Mouse (Mus musculus) hindbrain, embryonic 16.5 days (tissue): ENCODE data around the gene 9530053A07Rik. TPM values are rescaled to one million over a fixed set of nuclear protein-coding genes. Genes with fewer than 3 reads are reported as not detected.

ENCODE experiments used
- ATAC-seq: fragments of 200-750 bp; cut with Nextera tagmentation; 2 replicates; pipeline ENCODE4 v1.8.0; 2017; ENCODE audit warnings: moderate TSS enrichment, moderate library complexity
- H3K27ac ChIP-seq: fragments of 300-500 bp; sonication (generic); 2 replicates; pipeline ENCODE4 v1.5.1; 2014; ENCODE audit warnings: low read depth, mild to moderate bottlenecking, control low read depth, low read length, moderate library complexity
- H3K27me3 ChIP-seq: fragments of 300-500 bp; sonication (generic); replicated peaks from 2 replicates; pipeline ENCODE4 v1.6.1; 2014; ENCODE audit warnings: low read length; ENCODE audit not compliant: control insufficient read depth, insufficient read depth
- H3K36me3 ChIP-seq: fragments of 300-500 bp; sonication (generic); 2 replicates; pipeline ENCODE4 v1.6.1; 2014; ENCODE audit warnings: mild to moderate bottlenecking, low read length, moderate library complexity, mixed read lengths; ENCODE audit not compliant: control insufficient read depth, insufficient read depth
- H3K4me1 ChIP-seq: fragments of 300-500 bp; sonication (generic); 2 replicates; pipeline ENCODE4 v1.6.1; 2014; ENCODE audit warnings: low read depth, low read length; ENCODE audit not compliant: control insufficient read depth, insufficient read depth
- H3K4me2 ChIP-seq: fragments of 300-500 bp; sonication (generic); 2 replicates; pipeline ENCODE4 v1.6.1; 2014; ENCODE audit warnings: mild to moderate bottlenecking, low read length, control low read depth, moderate library complexity
- H3K4me3 ChIP-seq: fragments of 300-500 bp; sonication (generic); 2 replicates; pipeline ENCODE4 v1.5.1; 2014; ENCODE audit warnings: mild to moderate bottlenecking, low read length, control low read depth, moderate library complexity
- H3K9ac ChIP-seq: fragments of 300-500 bp; sonication (generic); 2 replicates; pipeline ENCODE4 v1.6.1; 2014; ENCODE audit warnings: low read depth, mild to moderate bottlenecking, control low read depth, low read length, moderate library complexity
- H3K9me3 ChIP-seq: fragments of 300-500 bp; sonication (generic); 2 replicates; pipeline ENCODE4 v1.6.1; 2014; ENCODE audit warnings: mild to moderate bottlenecking, low read length, moderate library complexity; ENCODE audit not compliant: control insufficient read depth
- WGBS: fragments of 180-500 bp; shearing (Covaris S2); extraction: QIAGEN DNeasy Blood & Tissue Kit; methylation state at CpG from one replicate; pipeline ENCODE4 v1.1.7; 2014; 5-methylcytosine and 5-hydroxymethylcytosine counted together
- polyA plus RNA-seq: library from polyadenylated mRNA; unstranded; fragments of >200 nt; fragmentation: Nextera tagmentation; extraction: Ambion mirVana; gene quantifications from 2 replicates; pipeline ENCODE4 v1.2.1, GENCODE M21; 2015

9530053A07Rik gene
- polyA plus RNA-seq, 1 experiment from 2014 or later, result 0.13 TPM

- WGBS, result 98% methylated on average over 22 of the region's 22 CpGs
- Histone ChIP-seq H3K4me1 (peaks cover 12% of the 10 kb centered on the region), H3K9ac (no peak overlapping the region), H3K27me3 (no peaks in the 10 kb centered on the region), H3K9me3 (no peaks in the 10 kb centered on the region), H3K4me3 (no peak overlapping the region), H3K27ac (no peak overlapping the region), H3K36me3 (peaks cover 63% of the 10 kb centered on the region), H3K4me2 (no peak overlapping the region)
- ATAC-seq, result no peak
Measured at GRCm38 (mm10) chr7:28182320-28182719, 53.1 kb downstream of the 9530053A07Rik start.

GRCm38 (mm10) chr7:28185884-28186283 is 56.6 kb downstream of the 9530053A07Rik start:
- Histone ChIP-seq H3K27ac (no peak overlapping the region), H3K36me3 (peaks cover 85% of the 10 kb centered on the region), H3K27me3 (no peaks in the 10 kb centered on the region), H3K9me3 (no peaks in the 10 kb centered on the region), H3K4me1 (peaks cover 7% of the 10 kb centered on the region), H3K9ac (no peak overlapping the region), H3K4me2 (no peak overlapping the region), H3K4me3 (no peak overlapping the region)
- WGBS, result 91% methylated on average over 14 of the region's 14 CpGs
- peak; percentile 24; the same call in 1 of the 2 replicates for ATAC-seq

GRCm38 (mm10) chr7:28186631-28187030 is 57.4 kb downstream of the 9530053A07Rik start:
- H3K27ac ChIP-seq, result no peak overlapping the region
- WGBS, result 92% methylated on average over 8 of the region's 8 CpGs
- H3K9me3 ChIP-seq, result no peaks in the 10 kb centered on the region
- H3K4me2 ChIP-seq, result no peak overlapping the region
- H3K27me3 ChIP-seq, result no peaks in the 10 kb centered on the region
- peaks cover 82% of the 10 kb centered on the region for H3K36me3 ChIP-seq
- no peaks in the 10 kb centered on the region for H3K4me1 ChIP-seq
- no peak overlapping the region for H3K9ac ChIP-seq
- ATAC-seq, result no peak
- no peak overlapping the region for H3K4me3 ChIP-seq

GRCm38 (mm10) chr7:28191489-28191888 is 62.2 kb downstream of the 9530053A07Rik start:
- no peak overlapping the region for H3K4me3 ChIP-seq
- H3K36me3 ChIP-seq, result peaks cover 43% of the 10 kb centered on the region
- no peak overlapping the region for H3K27ac ChIP-seq
- no peaks in the 10 kb centered on the region for H3K27me3 ChIP-seq
- ATAC-seq, result no peak
- no peak overlapping the region for H3K4me2 ChIP-seq
- H3K4me1 ChIP-seq, result no peaks in the 10 kb centered on the region
- no peaks in the 10 kb centered on the region for H3K9me3 ChIP-seq
- WGBS, result over 99% methylated on average over 3 of the region's 3 CpGs
- H3K9ac ChIP-seq, result no peak overlapping the region

- H3K27ac ChIP-seq, result no peak overlapping the region
- H3K9ac ChIP-seq, result no peak overlapping the region
- WGBS, result 100% methylated on average over 1 of the region's 1 CpGs
- H3K9me3 ChIP-seq, result no peaks in the 10 kb centered on the region
- no peaks in the 10 kb centered on the region for H3K4me1 ChIP-seq
- no peak for ATAC-seq
- H3K4me2 ChIP-seq, result no peak overlapping the region
- H3K4me3 ChIP-seq, result no peak overlapping the region
- no peaks in the 10 kb centered on the region for H3K27me3 ChIP-seq
- H3K36me3 ChIP-seq, result peaks cover 38% of the 10 kb centered on the region
Measured at GRCm38 (mm10) chr7:28191903-28192302, 62.6 kb downstream of the 9530053A07Rik start.

- H3K4me3 ChIP-seq, result no peak overlapping the region
- no peaks in the 10 kb centered on the region for H3K9me3 ChIP-seq
- no peaks in the 10 kb centered on the region for H3K27me3 ChIP-seq
- H3K36me3 ChIP-seq, result peaks cover 12% of the 10 kb centered on the region
- no peak overlapping the region for H3K4me2 ChIP-seq
- H3K27ac ChIP-seq, result no peak overlapping the region
- no peak overlapping the region for H3K9ac ChIP-seq
- no peaks in the 10 kb centered on the region for H3K4me1 ChIP-seq
- no peak for ATAC-seq
- WGBS, result 84% methylated on average over 5 of the region's 5 CpGs
Measured at GRCm38 (mm10) chr7:28195414-28196098, 66.3 kb downstream of the 9530053A07Rik start.

- WGBS, result 58% methylated on average over 14 of the region's 14 CpGs
Measured at GRCm38 (mm10) chr7:28196528-28196927, 67.3 kb downstream of the 9530053A07Rik start.

GRCm38 (mm10) chr7:28199054-28199453 is 69.8 kb downstream of the 9530053A07Rik start:
- 66% methylated on average over 4 of the region's 4 CpGs for WGBS
- ATAC-seq, result no peak
- Histone ChIP-seq H3K4me3 (no peak overlapping the region), H3K9ac (no peak overlapping the region), H3K36me3 (peaks cover 9% of the 10 kb centered on the region; the same call in 1 of the 2 replicates), H3K4me1 (no peaks in the 10 kb centered on the region), H3K4me2 (no peak overlapping the region), H3K9me3 (no peaks in the 10 kb centered on the region), H3K27me3 (no peaks in the 10 kb centered on the region), H3K27ac (no peak overlapping the region)

More at GRCm38 (mm10) chr7:28196528-28196927, 67.3 kb downstream of the 9530053A07Rik start:
- Histone ChIP-seq H3K9ac (no peak overlapping the region), H3K27ac (no peak overlapping the region), H3K4me1 (no peaks in the 10 kb centered on the region), H3K4me2 (no peak overlapping the region), H3K4me3 (no peak overlapping the region), H3K9me3 (no peaks in the 10 kb centered on the region), H3K27me3 (no peaks in the 10 kb centered on the region), H3K36me3 (peaks cover 12% of the 10 kb centered on the region)
- no peak for ATAC-seq

- no peak overlapping the region for H3K4me2 ChIP-seq
- no peaks in the 10 kb centered on the region for H3K9me3 ChIP-seq
- no peaks in the 10 kb centered on the region for H3K27me3 ChIP-seq
- no peak overlapping the region for H3K27ac ChIP-seq
- no peaks in the 10 kb centered on the region; the same call in 1 of the 2 replicates for H3K36me3 ChIP-seq
- H3K4me3 ChIP-seq, result no peak overlapping the region
- no peak for ATAC-seq
- WGBS, result 57% methylated on average over 19 of the region's 19 CpGs
- H3K4me1 ChIP-seq, result no peaks in the 10 kb centered on the region
- H3K9ac ChIP-seq, result no peak overlapping the region
Measured at GRCm38 (mm10) chr7:28203207-28204108, 74.2 kb downstream of the 9530053A07Rik start.
